Mouse (Mus musculus): ENCODE data around the gene Map3k11. TPM values are rescaled to one million over a fixed set of nuclear protein-coding genes. Genes with fewer than 3 reads are reported as not detected.

Map3k11 gene
- polyA plus RNA-seq, 1 experiment from 2014 or later, result 14.6 TPM

GRCm38 (mm10) chr19:5695849-5696462 is 7.4 kb downstream of the Map3k11 start:
- Histone ChIP-seq H3K4me1 (ENCODE audit: control insufficient read depth, insufficient read depth, low read length) (peaks cover 6% of the 10 kb centered on the region), H3K27me3 (ENCODE audit: control insufficient read depth, insufficient read depth, low read length) (no peaks in the 10 kb centered on the region), H3K36me3 (replicated peaks; ENCODE audit: control insufficient read depth, insufficient read depth, low read depth, low read length) (peaks cover 29% of the 10 kb centered on the region), H3K9me3 (replicated peaks; ENCODE audit: control insufficient read depth, low read length) (no peaks in the 10 kb centered on the region), H3K4me3 (ENCODE audit: low read depth, low read length) (no peak overlapping the region), H3K9ac (replicated peaks; ENCODE audit: low read length) (peak overlapping the region; percentile 4; the same call in 1 of the 2 replicates), H3K4me2 (ENCODE audit: low read depth, low read length) (peak overlapping the region; percentile 25), H3K27ac (replicated peaks; ENCODE audit: low read depth, low read length) (no peak overlapping the region)
- 14% methylated on average over 41 of the region's 41 CpGs for WGBS
- peak; percentile 59 for DNase-seq (ENCODE audit: low spot score)
- peak; percentile 32; the same call in 1 of the 2 replicates for ATAC-seq (replicated peaks; ENCODE audit: insufficient number of reproducible peaks, low FRiP score, low TSS enrichment, low read depth)

GRCm38 (mm10) chr19:5704163-5704800 is 15.7 kb downstream of the Map3k11 start, which contains the start of gene Kcnk7:
Gene Kcnk7, plus strand, starts transcription at chr19:5704367.
- H3K4me2 ChIP-seq (ENCODE audit: low read depth, low read length), result no peak within 1 kb of the TSS
- no peak for DNase-seq (ENCODE audit: low spot score)

DNA sequence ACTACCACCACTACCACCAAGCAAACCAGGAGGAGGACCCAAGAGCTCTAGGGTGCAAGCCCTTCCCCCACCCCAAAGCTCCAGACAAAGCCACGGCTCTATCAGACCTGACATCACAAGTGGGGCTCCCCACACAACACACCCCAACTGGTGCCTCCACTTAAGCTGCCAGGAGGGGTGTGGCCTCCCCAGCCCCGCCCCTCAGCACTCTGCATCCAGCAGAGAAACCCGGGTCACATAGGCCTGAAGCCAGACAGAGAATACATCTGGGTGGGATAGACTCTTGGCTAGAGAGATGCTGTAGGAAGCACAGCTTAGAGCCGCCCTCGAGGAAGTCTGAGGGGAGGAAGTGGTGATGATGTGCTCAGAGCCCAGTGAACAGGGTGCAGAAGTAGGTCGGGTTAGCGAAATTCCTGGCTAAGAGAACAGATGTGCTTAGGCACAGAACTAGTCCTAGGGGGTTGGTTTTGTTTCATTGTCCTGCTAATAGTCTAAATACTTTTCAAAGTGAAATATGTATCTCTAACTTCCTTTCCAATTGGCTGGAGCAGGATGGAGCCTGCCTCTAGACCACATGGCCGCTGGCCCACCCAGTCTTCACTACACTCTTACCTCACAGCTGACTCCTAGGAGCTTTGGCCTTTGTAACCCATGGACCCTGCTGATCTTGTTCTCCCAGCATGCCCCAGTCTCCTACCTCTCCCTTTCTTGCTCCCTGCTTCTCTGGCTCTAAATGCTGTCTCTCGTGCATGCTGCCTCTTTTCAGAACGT is 16.4 kb downstream of the Map3k11 start:
- 42% methylated on average over 10 of the region's 10 CpGs for WGBS
- Histone ChIP-seq H3K27ac (replicated peaks; ENCODE audit: low read depth, low read length) (no peak overlapping the region), H3K36me3 (replicated peaks; ENCODE audit: control insufficient read depth, insufficient read depth, low read depth, low read length) (peaks cover 22% of the 10 kb centered on the region), H3K4me3 (ENCODE audit: low read depth, low read length) (no peak overlapping the region), H3K4me1 (ENCODE audit: control insufficient read depth, insufficient read depth, low read length) (no peaks in the 10 kb centered on the region; the same call in 1 of the 2 replicates), H3K9me3 (replicated peaks; ENCODE audit: control insufficient read depth, low read length) (no peaks in the 10 kb centered on the region), H3K9ac (replicated peaks; ENCODE audit: low read length) (no peak overlapping the region), H3K27me3 (ENCODE audit: control insufficient read depth, insufficient read depth, low read length) (no peaks in the 10 kb centered on the region), H3K4me2 (ENCODE audit: low read depth, low read length) (no peak overlapping the region)
- DNase-seq (ENCODE audit: low spot score) (no peak), ATAC-seq (replicated peaks; ENCODE audit: insufficient number of reproducible peaks, low FRiP score, low TSS enrichment, low read depth) (peak; percentile 49; the same call in 1 of the 2 replicates)

More at GRCm38 (mm10) chr19:5704163-5704800, 15.7 kb downstream of the Map3k11 start, which contains the start of gene Kcnk7:
- no peaks in the 10 kb centered on the region for H3K9me3 ChIP-seq (replicated peaks; ENCODE audit: control insufficient read depth, low read length)
- peaks cover 22% of the 10 kb centered on the region for H3K36me3 ChIP-seq (replicated peaks; ENCODE audit: control insufficient read depth, insufficient read depth, low read depth, low read length)
- H3K27me3 ChIP-seq (ENCODE audit: control insufficient read depth, insufficient read depth, low read length), result no peaks in the 10 kb centered on the region
- 79% methylated on average over 17 of the region's 17 CpGs for WGBS
- H3K4me1 ChIP-seq (ENCODE audit: control insufficient read depth, insufficient read depth, low read length), result no peaks in the 10 kb centered on the region; the same call in 1 of the 2 replicates
- ATAC-seq (replicated peaks; ENCODE audit: insufficient number of reproducible peaks, low FRiP score, low TSS enrichment, low read depth), result peak; percentile 12; the same call in 1 of the 2 replicates
- H3K27ac ChIP-seq (replicated peaks; ENCODE audit: low read depth, low read length), result no peak within 1 kb of the TSS
- H3K9ac ChIP-seq (replicated peaks; ENCODE audit: low read length), result 0 out of 2 replicates have a peak within 1 kb of the TSS, but pooled peaks have one; percentile 9
- no peak within 1 kb of the TSS for H3K4me3 ChIP-seq (ENCODE audit: low read depth, low read length)

DNA sequence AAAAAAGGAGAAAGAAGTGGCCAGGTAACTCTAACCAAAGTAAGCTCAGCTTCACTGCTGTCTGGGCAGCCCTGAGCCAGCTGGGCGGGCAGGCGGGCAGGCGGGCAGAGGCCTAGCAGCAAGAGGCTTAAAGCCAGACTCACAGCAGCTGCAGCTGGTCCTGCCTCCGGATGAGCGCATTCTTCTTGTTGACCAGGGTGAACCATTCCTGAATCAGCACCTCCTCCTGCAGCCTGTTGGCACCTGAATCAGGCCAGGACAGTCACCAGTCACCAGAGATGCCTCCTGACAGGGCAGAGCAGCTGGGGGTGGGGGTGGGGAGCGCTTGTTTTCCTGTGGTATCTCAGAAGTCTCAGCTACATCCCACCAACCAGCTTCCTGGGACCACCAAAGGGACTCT is 21.5 kb downstream of the Map3k11 start:
- no peak overlapping the region for H3K4me3 ChIP-seq (ENCODE audit: low read depth, low read length)
- H3K9ac ChIP-seq (replicated peaks; ENCODE audit: low read length), result no peak overlapping the region
- H3K9me3 ChIP-seq (replicated peaks; ENCODE audit: control insufficient read depth, low read length), result no peaks in the 10 kb centered on the region
- no peaks in the 10 kb centered on the region; the same call in none of the 2 replicates for H3K36me3 ChIP-seq (replicated peaks; ENCODE audit: control insufficient read depth, insufficient read depth, low read depth, low read length)
- no peak for ATAC-seq (replicated peaks; ENCODE audit: insufficient number of reproducible peaks, low FRiP score, low TSS enrichment, low read depth)
- H3K27ac ChIP-seq (replicated peaks; ENCODE audit: low read depth, low read length), result no peak overlapping the region
- no peak for DNase-seq (ENCODE audit: low spot score)
- no peaks in the 10 kb centered on the region; the same call in 1 of the 2 replicates for H3K4me1 ChIP-seq (ENCODE audit: control insufficient read depth, insufficient read depth, low read length)
- WGBS, result 95% methylated on average over 6 of the region's 6 CpGs
- H3K27me3 ChIP-seq (ENCODE audit: control insufficient read depth, insufficient read depth, low read length), result no peaks in the 10 kb centered on the region
- no peak overlapping the region for H3K4me2 ChIP-seq (ENCODE audit: low read depth, low read length)

DNA sequence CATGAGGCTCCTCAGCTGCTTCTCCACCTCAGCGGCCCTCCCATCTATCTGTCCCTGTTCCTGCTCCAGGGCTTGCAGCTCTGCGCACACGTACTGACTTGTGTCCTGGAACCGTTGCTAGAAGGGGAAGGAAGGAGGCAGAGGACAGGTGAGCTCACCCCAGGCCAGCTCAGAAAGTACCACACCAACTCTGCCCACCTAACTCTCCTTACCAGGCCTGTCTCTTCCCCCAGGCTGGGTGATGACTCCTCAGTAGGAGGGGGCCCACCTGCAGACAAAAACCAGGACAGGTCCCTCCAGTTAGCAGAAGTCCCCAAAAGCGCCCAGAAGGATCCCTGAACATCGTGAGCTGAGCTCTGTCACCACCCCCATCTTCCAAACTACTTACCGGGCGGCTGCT is 22.0 kb downstream of the Map3k11 start:
- ATAC-seq (replicated peaks; ENCODE audit: insufficient number of reproducible peaks, low FRiP score, low TSS enrichment, low read depth), result no peak
- no peak overlapping the region for H3K4me3 ChIP-seq (ENCODE audit: low read depth, low read length)
- 78% methylated on average over 8 of the region's 8 CpGs for WGBS
- no peak overlapping the region for H3K27ac ChIP-seq (replicated peaks; ENCODE audit: low read depth, low read length)
- H3K9me3 ChIP-seq (replicated peaks; ENCODE audit: control insufficient read depth, low read length), result no peaks in the 10 kb centered on the region
- H3K4me1 ChIP-seq (ENCODE audit: control insufficient read depth, insufficient read depth, low read length), result no peaks in the 10 kb centered on the region
- no peak overlapping the region for H3K4me2 ChIP-seq (ENCODE audit: low read depth, low read length)
- H3K9ac ChIP-seq (replicated peaks; ENCODE audit: low read length), result no peak overlapping the region
- H3K36me3 ChIP-seq (replicated peaks; ENCODE audit: control insufficient read depth, insufficient read depth, low read depth, low read length), result no peaks in the 10 kb centered on the region; the same call in none of the 2 replicates
- DNase-seq (ENCODE audit: low spot score), result no peak
- H3K27me3 ChIP-seq (ENCODE audit: control insufficient read depth, insufficient read depth, low read length), result no peaks in the 10 kb centered on the region

DNA sequence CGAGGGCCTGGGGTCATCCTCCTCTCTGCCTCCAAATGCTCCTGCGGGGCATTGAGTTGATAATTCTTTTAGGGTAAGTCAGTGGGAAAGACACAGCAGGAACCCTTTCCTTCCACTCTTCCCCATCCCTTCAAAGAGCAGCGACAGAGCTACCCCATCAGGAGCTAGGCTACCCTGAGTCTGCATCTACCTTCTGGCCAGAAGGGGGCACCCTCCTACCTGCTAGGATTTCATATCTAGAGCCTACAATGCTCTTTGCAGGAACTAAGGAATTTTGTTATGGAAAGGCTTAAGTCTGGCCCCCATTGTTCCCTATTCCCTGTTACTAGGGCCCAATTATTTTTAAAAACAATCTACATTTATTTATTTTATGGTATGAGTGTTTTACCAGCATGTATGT is 22.7 kb downstream of the Map3k11 start:
- 11% methylated on average over 3 of the region's 3 CpGs for WGBS
- no peaks in the 10 kb centered on the region; the same call in none of the 2 replicates for H3K36me3 ChIP-seq (replicated peaks; ENCODE audit: control insufficient read depth, insufficient read depth, low read depth, low read length)

GRCm38 (mm10) chr19:5711907-5712460 is 23.4 kb downstream of the Map3k11 start:
- no peaks in the 10 kb centered on the region for H3K9me3 ChIP-seq (replicated peaks; ENCODE audit: control insufficient read depth, low read length)
- no peak for ATAC-seq (replicated peaks; ENCODE audit: insufficient number of reproducible peaks, low FRiP score, low TSS enrichment, low read depth)
- no peak overlapping the region for H3K4me3 ChIP-seq (ENCODE audit: low read depth, low read length)
- H3K36me3 ChIP-seq (replicated peaks; ENCODE audit: control insufficient read depth, insufficient read depth, low read depth, low read length), result no peaks in the 10 kb centered on the region; the same call in none of the 2 replicates
- 90% methylated on average over 14 of the region's 14 CpGs for WGBS
- no peak for DNase-seq (ENCODE audit: low spot score)
- no peaks in the 10 kb centered on the region for H3K4me1 ChIP-seq (ENCODE audit: control insufficient read depth, insufficient read depth, low read length)
- no peak overlapping the region for H3K27ac ChIP-seq (replicated peaks; ENCODE audit: low read depth, low read length)
- H3K27me3 ChIP-seq (ENCODE audit: control insufficient read depth, insufficient read depth, low read length), result no peaks in the 10 kb centered on the region
- H3K4me2 ChIP-seq (ENCODE audit: low read depth, low read length), result no peak overlapping the region
- H3K9ac ChIP-seq (replicated peaks; ENCODE audit: low read length), result no peak overlapping the region

More for the DNA sequence above, 22.7 kb downstream of the Map3k11 start:
- Histone ChIP-seq H3K4me3 (ENCODE audit: low read depth, low read length) (no peak overlapping the region), H3K27ac (replicated peaks; ENCODE audit: low read depth, low read length) (no peak overlapping the region), H3K27me3 (ENCODE audit: control insufficient read depth, insufficient read depth, low read length) (no peaks in the 10 kb centered on the region), H3K4me1 (ENCODE audit: control insufficient read depth, insufficient read depth, low read length) (no peaks in the 10 kb centered on the region), H3K9ac (replicated peaks; ENCODE audit: low read length) (no peak overlapping the region), H3K4me2 (ENCODE audit: low read depth, low read length) (no peak overlapping the region), H3K9me3 (replicated peaks; ENCODE audit: control insufficient read depth, low read length) (no peaks in the 10 kb centered on the region)
- no peak for ATAC-seq (replicated peaks; ENCODE audit: insufficient number of reproducible peaks, low FRiP score, low TSS enrichment, low read depth)
- peak; percentile 80 for DNase-seq (ENCODE audit: low spot score)

Measured in embryonic facial prominence, embryonic 11.5 days (tissue).